Mouse (Mus musculus) hindbrain, embryonic 16.5 days (tissue): ENCODE measurements around the gene Ech1. TPM values are rescaled to one million over a fixed set of nuclear protein-coding genes. Genes with fewer than 3 reads are reported as not detected.

Source experiments
- ATAC-seq: fragments of 200-750 bp; cut with Nextera tagmentation; 2 replicates; pipeline ENCODE4 v1.8.0; 2017; ENCODE audit warnings: moderate TSS enrichment, moderate library complexity
- H3K27ac ChIP-seq: fragments of 300-500 bp; sonication (generic); 2 replicates; pipeline ENCODE4 v1.5.1; 2014; ENCODE audit warnings: low read depth, mild to moderate bottlenecking, control low read depth, low read length, moderate library complexity
- H3K27me3 ChIP-seq: fragments of 300-500 bp; sonication (generic); replicated peaks from 2 replicates; pipeline ENCODE4 v1.6.1; 2014; ENCODE audit warnings: low read length; ENCODE audit not compliant: control insufficient read depth, insufficient read depth
- H3K36me3 ChIP-seq: fragments of 300-500 bp; sonication (generic); 2 replicates; pipeline ENCODE4 v1.6.1; 2014; ENCODE audit warnings: mild to moderate bottlenecking, low read length, moderate library complexity, mixed read lengths; ENCODE audit not compliant: control insufficient read depth, insufficient read depth
- H3K4me1 ChIP-seq: fragments of 300-500 bp; sonication (generic); 2 replicates; pipeline ENCODE4 v1.6.1; 2014; ENCODE audit warnings: low read depth, low read length; ENCODE audit not compliant: control insufficient read depth, insufficient read depth
- H3K4me2 ChIP-seq: fragments of 300-500 bp; sonication (generic); 2 replicates; pipeline ENCODE4 v1.6.1; 2014; ENCODE audit warnings: mild to moderate bottlenecking, low read length, control low read depth, moderate library complexity
- H3K4me3 ChIP-seq: fragments of 300-500 bp; sonication (generic); 2 replicates; pipeline ENCODE4 v1.5.1; 2014; ENCODE audit warnings: mild to moderate bottlenecking, low read length, control low read depth, moderate library complexity
- H3K9ac ChIP-seq: fragments of 300-500 bp; sonication (generic); 2 replicates; pipeline ENCODE4 v1.6.1; 2014; ENCODE audit warnings: low read depth, mild to moderate bottlenecking, control low read depth, low read length, moderate library complexity
- H3K9me3 ChIP-seq: fragments of 300-500 bp; sonication (generic); 2 replicates; pipeline ENCODE4 v1.6.1; 2014; ENCODE audit warnings: mild to moderate bottlenecking, low read length, moderate library complexity; ENCODE audit not compliant: control insufficient read depth
- WGBS: fragments of 180-500 bp; shearing (Covaris S2); extraction: QIAGEN DNeasy Blood & Tissue Kit; methylation state at CpG from one replicate; pipeline ENCODE4 v1.1.7; 2014; 5-methylcytosine and 5-hydroxymethylcytosine counted together
- polyA plus RNA-seq: library from polyadenylated mRNA; unstranded; fragments of >200 nt; fragmentation: Nextera tagmentation; extraction: Ambion mirVana; gene quantifications from 2 replicates; pipeline ENCODE4 v1.2.1, GENCODE M21; 2015

The Ech1 gene
- polyA plus RNA-seq, 1 experiment from 2014 or later = 117 TPM

- no peak for ATAC-seq
- Histone ChIP-seq H3K27me3 (no peaks in the 10 kb centered on the region), H3K9ac (no peak overlapping the region), H3K4me1 (no peaks in the 10 kb centered on the region), H3K4me2 (no peak overlapping the region), H3K4me3 (no peak overlapping the region), H3K27ac (no peak overlapping the region), H3K9me3 (no peaks in the 10 kb centered on the region), H3K36me3 (no peaks in the 10 kb centered on the region)
- 92% methylated on average over 7 of the region's 7 CpGs for WGBS
Observed at GRCm38 (mm10) chr7:28877155-28877554, 52.1 kb downstream of the Ech1 start.

GRCm38 (mm10) chr7:28877856-28878255 is 52.8 kb downstream of the Ech1 start:
- Histone ChIP-seq H3K9me3 (no peaks in the 10 kb centered on the region), H3K9ac (no peak overlapping the region), H3K27ac (no peak overlapping the region), H3K27me3 (no peaks in the 10 kb centered on the region), H3K4me3 (no peak overlapping the region), H3K4me2 (no peak overlapping the region), H3K36me3 (no peaks in the 10 kb centered on the region), H3K4me1 (no peaks in the 10 kb centered on the region)
- no peak for ATAC-seq
- WGBS = 79% methylated on average over 4 of the region's 4 CpGs

- no peak overlapping the region for H3K27ac ChIP-seq
- H3K27me3 ChIP-seq = no peaks in the 10 kb centered on the region
- no peaks in the 10 kb centered on the region for H3K4me1 ChIP-seq
- WGBS = 72% methylated on average over 7 of the region's 7 CpGs
- H3K36me3 ChIP-seq = no peaks in the 10 kb centered on the region
- no peak for ATAC-seq
- no peaks in the 10 kb centered on the region for H3K9me3 ChIP-seq
- no peak overlapping the region for H3K9ac ChIP-seq
- no peak overlapping the region for H3K4me3 ChIP-seq
- no peak overlapping the region for H3K4me2 ChIP-seq
Observed at GRCm38 (mm10) chr7:28879606-28880005, 54.6 kb downstream of the Ech1 start.

GRCm38 (mm10) chr7:28880554-28880953 is 55.5 kb downstream of the Ech1 start:
- 65% methylated on average over 10 of the region's 10 CpGs for WGBS
- Histone ChIP-seq H3K4me2 (no peak overlapping the region), H3K4me3 (no peak overlapping the region), H3K9me3 (no peaks in the 10 kb centered on the region), H3K36me3 (no peaks in the 10 kb centered on the region), H3K4me1 (no peaks in the 10 kb centered on the region), H3K27ac (no peak overlapping the region), H3K27me3 (no peaks in the 10 kb centered on the region), H3K9ac (no peak overlapping the region)
- ATAC-seq = no peak

- Histone ChIP-seq H3K4me1 (no peaks in the 10 kb centered on the region), H3K4me2 (no peak within 1 kb of the TSS), H3K4me3 (no peak within 1 kb of the TSS), H3K27me3 (no peaks in the 10 kb centered on the region), H3K9me3 (no peaks in the 10 kb centered on the region), H3K27ac (no peak within 1 kb of the TSS), H3K9ac (no peak within 1 kb of the TSS), H3K36me3 (no peaks in the 10 kb centered on the region)
- ATAC-seq = no peak
- 40% methylated on average over 13 of the region's 13 CpGs for WGBS
Observed at GRCm38 (mm10) chr7:28881199-28881598, 56.2 kb downstream of the Ech1 start, which contains the start of gene Capn12. Capn12 (plus strand) TSS chr7:28881422.

Other genes with a start within 250 kb of the Ech1 start
- 11.1 and 23.4 TPM in 2 replicates for gene Samd4b, start 227.1 kb upstream of the Ech1 start, polyA plus RNA-seq
- 18.2 and 21.5 TPM in 2 replicates for gene Pak4, start 227.0 kb upstream of the Ech1 start, polyA plus RNA-seq
- 0.31 and 0.34 TPM in 2 replicates for gene Acp7, start 193.9 kb upstream of the Ech1 start, polyA plus RNA-seq
- gene Fbxo27, start 132.4 kb upstream of the Ech1 start, polyA plus RNA-seq = 12.9 and 16.6 TPM in 2 replicates
- gene Fbxo17, start 108.4 kb upstream of the Ech1 start, polyA plus RNA-seq = 4.7 and 5.4 TPM in 2 replicates
- gene Mrps12, start 83.4 kb upstream of the Ech1 start, polyA plus RNA-seq = 107 and 113 TPM in 2 replicates
- gene Sars2, start 83.2 kb upstream of the Ech1 start, polyA plus RNA-seq = 18.7 and 20.8 TPM in 2 replicates
- gene Ccer2, start 69.0 kb upstream of the Ech1 start, polyA plus RNA-seq = 0.72 and 1.1 TPM in 2 replicates
- gene Sirt2, start 58.5 kb upstream of the Ech1 start, polyA plus RNA-seq = 128 and 130 TPM in 2 replicates
- 70.2 and 72.2 TPM in 2 replicates for gene Nfkbib, start 57.7 kb upstream of the Ech1 start, polyA plus RNA-seq
- gene Rinl, start 36.2 kb upstream of the Ech1 start, polyA plus RNA-seq = 2.8 and 2.9 TPM in 2 replicates
- 117 and 127 TPM in 2 replicates for gene Hnrnpl, start 16.7 kb upstream of the Ech1 start, polyA plus RNA-seq
- gene Lgals4, start 8.6 kb downstream of the Ech1 start, polyA plus RNA-seq = 5.3 and 6.1 TPM in 2 replicates
- 4.9 and 5.3 TPM in 2 replicates for gene Lgals7, start 38.6 kb downstream of the Ech1 start, polyA plus RNA-seq
- gene Capn12, start 56.2 kb downstream of the Ech1 start, polyA plus RNA-seq = 0.54 and 0.70 TPM in 2 replicates
- gene Actn4, start 137.1 kb downstream of the Ech1 start, polyA plus RNA-seq = 146 and 172 TPM in 2 replicates
- 282 and 295 TPM in 2 replicates for gene Eif3k, start 156.6 kb downstream of the Ech1 start, polyA plus RNA-seq
- gene Map4k1, start 156.8 kb downstream of the Ech1 start, polyA plus RNA-seq = 10.7 and 13.8 TPM in 2 replicates